Mouse (Mus musculus): ENCODE results near the gene Tapbp. TPM values are rescaled to one million over a fixed set of nuclear protein-coding genes. Genes with fewer than 3 reads are reported as not detected.

Gene Tapbp
- total RNA-seq, 2 experiments from 2014 or later: 92.8 to 100 TPM

DNA sequence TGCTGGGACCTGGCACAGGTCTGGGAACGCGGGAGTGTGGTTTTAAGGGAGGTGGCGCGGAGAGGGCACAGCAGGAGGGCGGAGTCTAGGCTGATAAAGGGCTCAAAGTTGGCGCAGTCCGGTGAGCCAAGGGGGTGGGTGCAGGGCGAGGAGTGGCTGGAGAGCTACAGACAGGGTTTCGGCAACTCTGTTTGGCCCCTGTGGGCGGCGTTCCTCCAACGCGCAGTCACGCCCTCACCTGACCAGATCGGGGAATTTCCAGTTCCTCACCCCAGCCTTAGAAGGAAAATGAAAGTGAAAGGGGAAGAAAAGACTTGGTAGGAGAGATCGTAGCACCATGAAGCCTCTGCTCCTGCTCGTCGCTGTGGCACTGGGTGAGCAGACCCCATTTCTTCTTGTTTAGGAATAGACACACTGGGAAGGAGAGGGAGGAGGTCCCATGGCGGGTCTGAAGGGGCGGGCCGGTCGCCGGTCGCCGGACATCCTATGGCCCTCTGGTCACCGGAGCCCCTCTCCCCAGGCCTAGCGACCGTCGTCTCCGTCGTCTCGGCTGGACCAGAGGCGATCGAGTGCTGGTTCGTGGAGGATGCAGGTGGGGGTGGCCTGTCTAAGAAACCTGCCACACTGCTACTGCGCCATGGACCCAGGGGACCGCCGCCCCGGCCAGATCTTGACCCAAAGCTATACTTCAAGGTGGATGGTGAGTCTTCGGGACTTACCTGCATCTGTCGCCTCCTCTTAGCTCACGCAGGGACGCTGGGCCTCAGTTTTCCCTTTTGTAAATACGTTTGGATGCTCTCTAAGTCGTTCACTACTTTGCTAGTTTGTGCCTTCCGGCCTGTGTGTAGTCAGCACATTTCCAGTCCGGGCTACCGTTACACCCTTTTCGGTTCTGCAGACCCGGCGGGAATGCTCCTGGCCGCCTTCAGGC is 3.9 kb downstream of the Tapbp start:
- peak; percentile 78 to 82 for DNase-seq
- intact Hi-C loops (cut with DNase I): no loop called here

DNA sequence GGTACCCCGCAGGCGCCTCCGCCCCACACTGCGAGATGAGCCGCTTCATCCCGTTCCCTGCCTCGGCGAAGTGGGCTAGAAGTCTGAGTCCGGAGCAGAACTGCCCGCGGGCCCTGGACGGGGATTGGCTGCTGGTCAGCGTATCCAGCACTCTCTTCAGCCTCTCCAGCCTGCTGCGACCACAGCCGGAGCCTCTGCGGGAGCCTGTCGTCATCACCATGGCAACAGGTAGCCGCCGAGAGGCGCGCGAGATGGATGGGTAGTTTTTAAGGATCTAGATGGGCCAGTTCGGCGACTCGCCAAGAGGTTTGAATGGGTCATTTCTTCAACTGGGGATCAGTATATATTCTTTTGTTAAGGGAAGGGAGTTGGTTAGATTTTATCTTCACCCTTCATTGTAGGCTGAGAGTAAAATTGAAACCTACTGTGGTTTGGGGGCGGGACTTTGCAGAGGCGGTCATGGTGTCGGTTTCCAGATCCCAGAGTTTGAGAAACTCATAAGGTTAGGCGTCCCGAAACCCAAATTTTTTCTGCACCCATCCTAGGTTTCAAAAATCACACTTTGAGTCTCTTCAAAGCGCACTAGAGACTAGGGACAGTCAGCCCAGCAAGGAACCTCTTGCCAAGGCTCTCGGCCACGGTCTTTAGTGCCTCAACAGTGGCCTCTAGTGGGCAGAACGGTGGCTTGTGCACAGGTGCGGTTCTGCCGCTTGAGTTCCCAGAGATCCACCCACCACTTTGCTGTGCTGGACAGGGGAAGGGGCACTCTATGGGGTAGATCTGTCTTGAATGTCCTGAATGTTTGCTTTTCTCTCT is 4.8 kb downstream of the Tapbp start:
- DNase-seq: peak; percentile 86 to 91
- intact Hi-C loops (cut with DNase I): loop anchor here (1.0 kb wide), 1 partner anchor 22 kb away; no protein-coding TSS in a partner anchor

DNA sequence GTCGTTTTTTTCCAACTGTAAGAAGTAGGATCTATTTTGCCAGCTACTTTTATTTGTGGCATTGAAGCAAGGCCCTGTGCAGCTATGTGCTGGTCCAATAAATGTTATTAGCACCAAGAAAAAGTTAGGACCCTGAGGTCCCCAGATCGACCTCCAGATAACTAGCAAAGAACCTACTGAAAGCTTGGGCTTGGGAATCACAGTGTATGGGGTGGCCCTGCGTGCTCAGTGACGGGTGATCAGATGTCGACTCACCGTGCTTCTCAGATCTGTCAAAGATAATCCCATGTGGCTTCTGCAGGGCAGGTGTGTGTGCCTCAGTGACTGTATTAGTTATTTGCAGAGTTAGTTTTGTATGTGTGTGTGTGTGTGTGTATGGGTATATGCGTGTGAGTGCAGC is 5.7 kb downstream of the Tapbp start:
- DNase-seq: no peak
- intact Hi-C loops (cut with DNase I): loop anchor here (1.0 kb wide), 1 partner anchor 23 kb away; no protein-coding TSS in a partner anchor

DNA sequence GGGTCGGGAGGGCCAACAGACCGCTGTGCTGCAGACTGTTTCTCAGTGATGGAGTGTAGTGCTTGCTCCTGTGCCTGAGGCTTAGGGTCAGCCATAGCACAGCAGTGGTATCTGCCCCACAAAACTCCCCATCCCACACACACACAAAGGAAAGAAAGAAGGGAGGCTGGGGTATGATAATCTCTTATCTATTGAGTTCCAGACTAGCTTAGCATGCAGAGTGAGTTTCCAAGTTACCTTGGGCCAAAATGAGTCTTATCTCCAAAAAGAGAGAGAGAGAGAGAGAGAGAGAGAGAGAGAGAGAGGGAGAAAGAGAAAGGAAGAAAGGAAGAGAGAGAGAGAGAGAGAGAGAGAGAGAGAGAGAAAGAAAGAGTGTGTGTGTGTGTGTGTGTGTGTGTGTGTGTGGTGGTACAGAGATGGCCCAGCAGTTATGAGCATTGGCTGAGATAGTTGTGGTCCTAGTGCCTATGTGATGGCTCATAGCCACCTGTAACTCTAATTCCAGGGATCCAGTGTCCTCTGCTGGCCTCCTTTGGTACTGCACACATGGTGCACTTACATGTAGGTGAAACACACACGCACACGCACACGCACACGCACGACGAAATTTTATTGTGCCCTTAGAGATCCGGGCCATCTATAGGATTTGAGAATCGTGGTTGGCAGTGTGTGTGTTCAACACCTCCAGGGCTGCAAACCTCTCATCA is 9.0 kb downstream of the Tapbp start:
- DNase-seq: peak in 1 of 2 experiments; percentile 52
- intact Hi-C loops (cut with DNase I): loop anchor here (2.0 kb wide), 1 partner anchor 30 kb away; no protein-coding TSS in a partner anchor

DNA sequence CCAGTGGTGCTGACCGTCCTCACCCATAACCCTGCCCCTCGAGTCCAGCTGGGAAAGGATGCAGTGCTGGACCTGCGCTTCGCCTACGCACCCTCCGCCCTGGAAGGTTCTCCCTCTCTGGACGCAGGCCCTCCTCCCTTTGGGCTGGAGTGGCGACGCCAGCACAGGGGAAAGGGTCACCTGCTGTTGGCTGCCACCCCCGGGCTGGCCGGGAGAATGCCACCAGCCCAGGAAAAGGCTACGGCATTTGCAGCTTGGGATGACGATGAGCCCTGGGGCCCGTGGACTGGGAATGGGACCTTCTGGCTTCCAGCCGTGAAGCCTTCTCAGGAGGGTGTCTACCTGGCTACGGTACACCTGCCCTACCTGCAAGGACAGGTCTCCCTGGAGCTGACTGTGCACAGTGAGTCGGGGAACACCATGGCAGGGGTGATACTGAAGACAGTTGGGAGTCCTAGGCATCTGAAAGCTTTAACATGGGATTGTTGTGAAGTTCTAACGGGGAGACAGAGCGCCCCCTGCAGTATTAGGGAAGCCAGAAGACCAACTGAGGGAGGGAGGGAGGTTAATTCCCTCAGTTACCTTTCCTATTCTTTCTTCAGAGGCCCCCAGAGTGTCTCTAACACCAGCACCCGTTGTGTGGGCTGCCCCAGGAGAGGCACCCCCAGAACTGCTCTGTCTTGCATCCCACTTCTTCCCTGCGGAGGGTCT is 9.9 kb downstream of the Tapbp start:
- DNase-seq: no peak
- intact Hi-C loops (cut with DNase I): loop anchor here (2.0 kb wide), 1 partner anchor 31 kb away; no protein-coding TSS in a partner anchor

DNA sequence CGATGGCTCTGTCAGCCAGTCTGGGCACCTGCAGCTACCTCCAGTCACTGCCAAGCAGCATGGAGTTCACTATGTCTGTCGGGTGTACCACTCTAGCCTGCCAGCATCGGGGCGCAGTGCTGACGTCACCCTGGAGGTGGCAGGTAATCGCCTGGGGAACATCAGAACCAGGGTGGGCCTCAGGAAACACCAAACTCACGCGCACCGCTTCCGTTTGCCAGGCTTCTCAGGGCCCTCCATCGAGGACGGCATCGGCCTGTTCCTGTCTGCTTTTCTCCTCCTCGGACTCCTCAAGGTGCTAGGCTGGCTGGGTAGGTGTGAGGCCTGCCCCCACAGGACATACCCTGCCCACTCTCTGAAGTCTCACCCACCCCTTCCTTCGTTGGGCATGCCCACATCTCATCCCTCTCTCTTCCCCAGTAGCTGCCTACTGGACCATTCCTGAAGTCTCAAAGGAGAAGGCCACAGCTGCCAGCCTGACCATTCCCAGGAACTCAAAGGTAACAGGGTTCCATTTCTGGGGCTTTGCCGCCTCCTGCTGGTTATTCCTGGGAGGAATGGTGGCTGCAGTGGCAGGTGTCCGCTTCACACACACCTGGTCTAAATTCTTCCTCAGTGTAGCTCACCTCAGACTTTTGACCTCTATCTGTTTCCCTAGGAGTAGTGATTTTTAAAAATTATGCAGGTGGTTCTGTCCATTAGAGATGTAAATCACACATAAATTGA is 10.7 kb downstream of the Tapbp start:
- intact Hi-C loops (cut with DNase I): no loop called here
- no peak for DNase-seq

DNA sequence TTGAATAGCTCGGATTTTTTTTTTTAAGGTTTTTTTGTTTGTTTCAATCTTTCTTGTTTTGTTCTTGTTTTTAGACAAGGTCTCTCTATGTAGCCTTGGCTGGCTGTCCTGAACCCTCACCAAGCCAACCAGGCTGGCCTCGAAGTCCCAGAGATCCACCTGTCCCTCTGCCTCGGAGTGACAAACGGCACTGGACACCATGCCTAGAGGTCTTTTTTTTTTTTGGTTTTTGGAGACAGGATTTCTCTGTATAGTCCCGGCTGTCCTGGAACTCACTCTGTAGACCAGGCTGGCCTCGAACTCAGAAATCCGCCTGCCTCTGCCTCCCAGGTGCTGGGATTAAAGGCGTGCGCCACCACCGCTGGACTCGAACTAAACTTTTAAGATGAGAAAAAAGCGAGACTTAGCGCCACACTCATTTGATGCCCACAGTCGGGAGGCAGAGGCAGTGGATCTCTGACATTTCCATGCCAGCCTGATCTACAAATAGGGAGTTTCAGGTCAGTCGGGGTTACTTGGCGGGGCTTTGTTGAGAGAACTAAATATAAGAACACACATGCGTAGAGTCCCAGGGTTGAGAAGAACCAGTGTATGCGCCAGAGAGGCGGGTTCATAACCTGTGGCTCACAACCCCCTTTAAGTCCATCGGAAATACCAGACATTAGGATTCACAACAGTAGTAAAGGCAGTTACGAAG is 12.7 kb downstream of the Tapbp start:
- no peak for DNase-seq
- intact Hi-C loops (cut with DNase I): no loop called here

DNA sequence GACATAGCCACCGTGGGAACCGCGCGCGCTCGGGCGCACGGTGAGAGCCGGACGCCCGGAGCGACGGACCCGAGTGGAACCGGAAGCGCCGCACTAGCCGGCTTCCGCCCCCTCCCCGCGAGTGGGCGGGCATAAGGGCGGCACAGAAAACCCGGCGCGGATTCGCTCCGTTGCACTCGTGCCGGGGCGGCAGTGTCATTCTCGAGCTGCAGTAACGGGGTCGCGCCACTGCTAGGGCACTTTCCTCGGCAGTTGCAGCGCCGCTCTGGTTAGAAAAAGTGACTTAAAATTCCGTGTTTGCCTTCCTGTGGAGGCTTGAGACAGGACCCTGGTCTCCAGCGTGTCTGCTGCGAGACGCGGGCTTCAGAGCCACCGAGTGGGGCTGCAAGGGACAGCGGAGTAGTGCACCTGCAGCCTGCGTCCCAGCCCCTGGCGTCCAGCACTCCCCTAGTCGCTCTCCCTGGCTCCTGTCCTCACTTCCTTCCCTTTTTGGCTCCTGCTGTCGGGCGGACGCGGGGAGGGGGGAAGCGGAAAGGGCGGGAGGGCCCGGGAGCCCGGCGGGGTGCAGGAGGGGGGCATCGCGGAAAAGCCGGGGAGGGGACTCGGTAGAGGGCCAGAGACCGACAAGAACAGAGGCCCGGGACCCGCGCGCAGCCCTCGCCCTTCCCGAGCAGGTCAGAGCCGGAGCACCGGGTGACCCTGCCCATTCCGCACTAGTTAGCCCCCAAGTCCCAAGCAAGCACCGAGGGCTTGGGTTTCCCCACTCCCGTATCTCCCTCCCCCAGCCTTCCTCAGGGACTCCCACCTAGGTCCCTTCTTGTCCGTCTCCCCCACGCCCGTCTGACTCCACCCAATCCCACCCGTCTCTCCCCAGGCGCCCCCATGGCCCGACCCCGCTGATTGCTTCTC is 13.9 kb downstream of the Tapbp start, which contains the start of gene Rgl2:
Gene Rgl2, plus strand, starts transcription at position 173 of the 909 bp plus-strand sequence.
- intact Hi-C loops (cut with DNase I): no loop called here
- DNase-seq: peak; percentile 94 to 96

DNA sequence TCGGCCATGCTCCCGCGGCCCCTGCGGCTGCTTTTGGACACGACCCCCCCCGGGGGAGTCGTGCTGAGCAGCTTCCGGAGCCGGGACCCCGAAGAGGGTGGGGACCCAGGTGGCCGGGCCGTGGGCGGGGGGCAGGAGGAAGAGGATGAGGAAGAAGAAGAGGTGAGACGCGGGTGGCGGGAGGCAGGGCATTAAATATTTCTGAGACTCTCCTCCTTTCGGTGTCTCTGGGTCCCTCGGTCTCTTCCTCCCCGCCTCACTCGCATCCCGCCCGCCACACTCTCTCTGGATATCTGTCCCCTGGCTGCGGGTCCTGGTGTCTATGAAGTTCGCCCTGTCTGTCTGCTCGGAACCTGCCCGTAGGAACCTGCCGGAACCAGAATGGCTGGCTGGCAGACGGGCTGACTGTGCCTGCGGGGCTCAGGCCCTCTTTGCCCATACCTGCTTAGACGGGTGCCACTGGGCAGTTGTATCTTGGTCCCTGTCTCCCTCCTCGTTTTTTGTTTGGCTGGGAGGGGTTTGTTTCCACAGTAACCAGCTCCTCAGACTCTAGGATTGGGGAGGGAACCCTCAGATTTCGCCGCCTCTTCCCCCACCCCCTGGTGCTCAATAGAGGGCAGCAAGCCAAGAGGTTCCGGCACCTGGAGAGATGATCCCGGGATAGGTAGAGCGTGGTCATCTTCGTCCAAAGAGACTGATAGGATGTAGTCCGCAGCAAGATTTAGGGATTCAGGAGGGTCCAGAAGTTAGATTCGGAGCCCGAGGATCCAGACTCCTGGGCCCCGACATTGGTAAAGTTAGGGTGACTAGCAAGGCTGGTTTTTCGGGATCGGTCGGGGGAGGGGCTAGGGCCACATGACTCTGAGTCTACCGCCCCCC is 14.8 kb downstream of the Tapbp start:
- peak; percentile 51 to 55 for DNase-seq
- intact Hi-C loops (cut with DNase I): no loop called here

DNA sequence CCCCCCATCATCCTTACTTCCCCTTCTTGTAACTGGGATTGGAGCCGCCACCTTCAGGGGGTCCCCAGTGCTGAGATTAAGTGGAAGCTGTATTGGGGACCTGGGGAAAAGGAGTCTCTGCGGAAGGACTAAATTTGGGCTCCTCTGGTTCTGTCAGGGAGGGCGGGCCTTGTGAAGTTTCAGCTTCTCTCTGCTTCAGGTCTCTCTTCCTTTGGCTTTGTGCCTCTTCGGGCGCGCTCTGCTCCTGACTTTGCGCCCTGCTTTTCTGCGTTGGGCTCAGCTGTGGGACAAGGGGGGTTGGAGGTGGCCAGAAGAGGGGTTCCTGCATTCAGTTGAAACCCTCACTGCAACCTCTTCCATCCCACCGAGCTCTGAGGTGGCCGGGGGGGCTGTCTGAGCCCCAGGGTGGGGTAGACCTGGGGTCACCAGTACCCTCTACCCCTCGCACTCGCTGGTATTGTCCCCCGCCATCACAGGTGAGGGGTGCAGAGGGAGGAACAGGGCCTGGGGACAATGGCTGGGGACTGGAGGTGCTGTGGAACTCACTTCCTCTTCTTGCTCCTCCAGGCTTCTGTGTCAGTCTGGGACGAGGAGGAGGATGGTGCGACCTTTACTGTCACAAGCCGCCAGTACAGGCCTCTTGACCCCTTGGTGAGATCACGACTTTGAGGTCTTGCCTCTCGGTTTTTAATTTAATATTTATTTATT is 15.6 kb downstream of the Tapbp start:
- intact Hi-C loops (cut with DNase I): no loop called here

DNA sequence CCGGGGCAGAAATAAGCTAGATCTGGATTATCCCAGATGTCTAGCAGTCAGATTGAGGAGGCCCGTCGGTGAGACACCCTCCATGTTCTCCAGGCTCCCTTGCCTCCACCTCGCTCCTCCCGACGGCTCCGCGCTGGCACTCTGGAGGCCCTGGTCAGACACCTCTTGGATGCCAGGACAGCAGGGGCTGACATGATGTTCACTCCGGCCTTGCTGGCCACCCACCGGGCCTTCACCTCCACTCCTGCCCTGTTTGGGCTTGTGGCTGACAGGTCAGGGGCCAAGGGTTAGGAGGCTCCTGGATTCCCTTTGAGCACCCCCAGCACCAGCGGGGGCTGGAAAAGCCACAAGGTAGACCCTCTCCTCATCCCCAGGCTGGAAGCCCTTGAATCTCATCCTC is 16.2 kb downstream of the Tapbp start:
- intact Hi-C loops (cut with DNase I): no loop called here
- DNase-seq: no peak

More for the DNA sequence above, 15.6 kb downstream of the Tapbp start:
- no peak for DNase-seq

DNA sequence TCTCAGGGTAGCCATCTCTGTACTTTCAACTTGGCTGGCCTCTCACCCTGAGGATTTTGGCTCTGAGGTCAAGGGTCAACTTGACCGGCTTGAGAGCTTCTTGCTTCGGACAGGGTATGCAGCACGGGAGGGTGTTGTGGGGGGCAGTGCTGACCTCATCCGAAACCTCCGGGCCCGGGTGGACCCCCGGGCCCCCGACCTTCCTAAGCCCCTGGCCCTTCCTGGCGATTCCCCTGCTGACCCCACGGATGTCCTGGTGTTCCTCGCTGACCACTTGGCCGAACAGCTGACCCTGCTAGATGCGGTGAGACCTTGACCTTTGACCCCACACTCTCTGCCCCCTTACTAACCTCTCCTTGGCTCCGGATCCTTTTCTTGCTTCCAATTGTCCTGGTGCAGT is 16.7 kb downstream of the Tapbp start:
- intact Hi-C loops (cut with DNase I): no loop called here
- DNase-seq: no peak

DNA sequence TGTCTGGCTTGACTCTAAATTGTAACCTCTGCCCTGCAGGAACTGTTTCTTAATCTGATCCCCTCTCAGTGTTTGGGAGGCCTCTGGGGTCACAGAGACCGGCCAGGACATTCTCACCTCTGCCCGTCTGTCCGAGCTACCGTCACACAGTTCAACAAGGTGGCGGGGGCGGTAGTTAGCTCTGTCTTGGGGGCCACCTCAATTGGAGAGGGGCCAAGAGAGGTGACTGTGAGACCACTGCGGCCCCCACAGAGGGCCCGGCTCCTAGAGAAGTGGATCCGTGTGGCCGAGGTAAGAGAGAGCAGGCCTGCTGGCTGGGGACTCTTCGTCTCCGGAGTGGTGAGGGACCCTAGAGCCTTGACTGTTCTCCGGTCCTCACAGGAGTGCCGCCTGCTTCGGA is 17.3 kb downstream of the Tapbp start:
- intact Hi-C loops (cut with DNase I): no loop called here
- DNase-seq: no peak

DNA sequence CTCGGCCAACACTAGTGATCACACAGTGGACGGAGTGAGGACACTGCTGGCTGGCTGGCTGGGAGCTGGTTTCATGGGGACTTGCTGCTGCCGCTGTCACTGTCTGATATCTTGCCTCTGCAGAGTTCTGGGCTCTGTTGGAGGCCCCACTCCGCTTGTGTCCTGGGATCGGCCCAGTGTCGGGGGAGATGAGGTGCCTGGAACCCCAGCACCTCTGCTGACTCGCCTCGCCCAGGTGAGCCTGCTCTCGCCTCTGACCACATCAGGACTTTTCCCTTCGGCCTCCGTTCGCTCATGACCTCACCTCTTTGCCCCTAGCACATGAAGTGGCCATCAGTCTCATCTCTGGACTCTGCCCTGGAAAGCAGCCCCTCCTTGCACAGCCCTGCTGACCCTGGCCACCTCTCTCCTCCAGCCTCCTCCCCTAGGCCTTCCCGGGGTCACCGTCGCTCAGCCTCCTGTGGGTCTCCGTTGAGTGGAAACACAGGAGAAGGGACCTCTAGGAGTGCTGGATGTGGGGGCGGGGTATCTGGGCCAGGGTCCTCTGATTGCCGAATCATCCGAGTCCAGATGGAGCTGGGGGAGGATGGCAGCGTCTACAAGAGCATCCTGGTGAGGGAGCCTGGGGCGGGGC is 19.8 kb downstream of the Tapbp start:
- intact Hi-C loops (cut with DNase I): no loop called here
- no peak for DNase-seq

DNA sequence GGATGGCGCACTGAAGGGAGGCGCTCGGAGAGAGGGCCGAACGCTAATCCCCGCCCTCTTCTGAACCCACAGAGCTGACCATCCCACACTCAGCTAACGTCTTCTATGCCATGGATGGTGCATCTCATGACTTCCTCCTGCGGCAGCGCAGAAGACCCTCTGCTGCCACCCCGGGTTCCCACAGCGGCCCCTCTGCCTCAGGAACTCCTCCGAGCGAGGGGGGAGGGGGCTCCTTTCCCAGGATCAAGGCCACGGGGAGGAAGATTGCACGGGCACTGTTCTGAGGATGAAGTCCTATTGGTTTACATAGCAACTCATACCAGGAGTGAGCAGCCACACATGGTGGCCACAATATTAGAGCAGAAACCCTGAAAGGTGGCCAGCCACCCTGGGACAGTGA is 21.3 kb downstream of the Tapbp start:
- DNase-seq: no peak
- intact Hi-C loops (cut with DNase I): no loop called here
